Comparison of ENCODE assay signal across 1 mouse cellular context in genomic region chr17:27176287-27176686, GRCm38 (mm10).
TF ChIP-seq lines count a peak whose summit lies in the region.

No protein-coding gene starts in this region.

TF ChIP-seq in CH12.LX, 34 proteins besides CTCF, POLR2A, EP300 and RAD21:
- TF ChIP-seq ZKSCAN1 (IDR thresholded peaks at IDR 0.05; ENCODE audit: borderline replicate concordance, low read depth, low read length) (no peak), BHLHE40 (IDR thresholded peaks at IDR 0.05; ENCODE audit: low read depth, low read length) (no peak), MAFK (IDR thresholded peaks at IDR 0.05; ENCODE audit: insufficient replicate concordance, low read length) (peak; percentile 70; the same call in 1 of the 2 replicates), ZNF384 (IDR thresholded peaks at IDR 0.05; ENCODE audit: low read depth, low read length) (no peak), JUND (conservative IDR thresholded peaks at IDR 0.05; ENCODE audit: low read depth, low read length) (no peak), E2F4 (IDR thresholded peaks at IDR 0.05; ENCODE audit: insufficient replicate concordance, low read depth, low read length) (no peak), SMC3 (IDR thresholded peaks at IDR 0.05; ENCODE audit: low read depth, low read length) (no peak), ETS1 (conservative IDR thresholded peaks at IDR 0.05; ENCODE audit: low read depth, low read length) (peak; percentile 79), MAZ (IDR thresholded peaks at IDR 0.05; ENCODE audit: low read depth, low read length) (peak; percentile 54; the same call in 1 of the 2 replicates), ELF1 (IDR thresholded peaks at IDR 0.05; ENCODE audit: low read depth, low read length) (0 out of 2 replicates have a peak, but pooled peaks have one; percentile 33), CHD2 (IDR thresholded peaks at IDR 0.05; ENCODE audit: low read length) (peak; percentile 84), HCFC1 (IDR thresholded peaks at IDR 0.05; ENCODE audit: low read depth, low read length) (peak; percentile 43), ZMIZ1 (IDR thresholded peaks at IDR 0.05; ENCODE audit: low read depth, low read length) (peak; percentile 7; the same call in 1 of the 2 replicates), USF1 (IDR thresholded peaks at IDR 0.05; ENCODE audit: low read depth, low read length) (no peak), TCF12 (IDR thresholded peaks at IDR 0.05; ENCODE audit: low read depth, low read length) (peak; percentile 84), TBP (conservative IDR thresholded peaks at IDR 0.05; ENCODE audit: low read depth, low read length) (peak; percentile 86)
